Mouse (Mus musculus) spleen, adult 2 months (tissue): ENCODE measurements around the gene Ttc30a2.

Experiments used
- CTCF ChIP-seq: fragments of 200-500 bp; IDR thresholded peaks from 2 replicates; pipeline ENCODE4 v1.5.1; 2011; ENCODE audit warnings: mild to moderate bottlenecking, inconsistent platforms; ENCODE audit not compliant: insufficient read depth, insufficient read length, insufficient replicate concordance; ENCODE audit errors: extremely low read depth
- POLR2A ChIP-seq: fragments of 200-500 bp; IDR thresholded peaks from 2 replicates; pipeline ENCODE4 v1.6.1; 2011; ENCODE audit warnings: low read depth, low read length, inconsistent platforms

GRCm38 (mm10) chr2:75963211-75963840 is 14.6 kb downstream of the Ttc30a2 start:
- TF ChIP-seq CTCF: no peak
- TF ChIP-seq POLR2A: no peak
